Mouse (Mus musculus) midbrain, embryonic 10.5 days (tissue): ENCODE data around the gene Steap3. TPM values are rescaled to one million over a fixed set of nuclear protein-coding genes. Genes with fewer than 3 reads are reported as not detected.

Experiments used
- DNase-seq: peaks from one replicate; pipeline ENCODE4 v3.0.0-alpha.2; 2017; ENCODE audit warnings: low spot score
- H3K27ac ChIP-seq: fragments of 300-500 bp; sonication (generic); replicated peaks from 2 replicates; pipeline ENCODE4 v1.5.1; 2016; ENCODE audit warnings: mild to moderate bottlenecking
- H3K27me3 ChIP-seq: fragments of 300-500 bp; sonication (generic); 2 replicates; pipeline ENCODE4 v1.6.1; 2016; ENCODE audit warnings: low read depth, mild to moderate bottlenecking; ENCODE audit not compliant: poor library complexity, severe bottlenecking
- H3K36me3 ChIP-seq: fragments of 300-500 bp; sonication (generic); 2 replicates; pipeline ENCODE4 v1.6.1; 2016; ENCODE audit warnings: mild to moderate bottlenecking, moderate library complexity
- H3K4me1 ChIP-seq: fragments of 300-500 bp; sonication (generic); 2 replicates; pipeline ENCODE4 v1.6.1; 2016
- H3K4me3 ChIP-seq: fragments of 300-500 bp; sonication (generic); 2 replicates; pipeline ENCODE4 v1.5.1; 2016; ENCODE audit warnings: mild to moderate bottlenecking, moderate library complexity
- H3K9me3 ChIP-seq: fragments of 300-500 bp; sonication (generic); replicated peaks from 2 replicates; pipeline ENCODE4 v1.6.1; 2016; ENCODE audit warnings: mild to moderate bottlenecking
- WGBS: fragments of 180-500 bp; shearing (Covaris S2); methylation state at CpG from one replicate; pipeline ENCODE4 v1.1.7; 2016; 5-methylcytosine and 5-hydroxymethylcytosine counted together
- polyA plus RNA-seq: library from polyadenylated mRNA; unstranded; fragments of >200 nt; fragmentation: Nextera tagmentation; extraction: Ambion mirVana; gene quantifications from 2 replicates; pipeline ENCODE4 v1.2.1, GENCODE M21; 2016

Steap3 gene
- polyA plus RNA-seq, 1 experiment from 2014 or later, result 3.5 TPM

DNA sequence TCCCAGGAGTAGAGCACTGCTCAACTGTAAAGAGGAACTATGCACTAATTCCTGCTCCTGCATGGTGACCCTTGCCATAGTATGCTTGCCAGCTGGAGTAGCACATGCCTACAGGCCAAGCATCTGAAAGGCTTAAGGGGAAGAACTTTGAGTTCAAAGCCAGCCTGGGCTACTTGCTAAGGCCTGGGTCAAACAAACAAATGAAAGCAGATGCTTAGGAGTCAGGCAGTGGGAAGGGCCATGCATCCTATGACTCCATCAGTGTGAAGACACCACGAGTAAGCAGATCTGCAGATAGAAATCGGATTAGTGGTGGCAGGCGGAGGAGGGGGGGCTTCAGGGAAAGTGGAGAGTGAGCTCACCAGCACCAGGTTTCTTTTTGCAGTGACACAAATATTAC is 25.2 kb downstream of the Steap3 start:
- Histone ChIP-seq H3K9me3 (no peaks in the 10 kb centered on the region), H3K4me1 (0 out of 2 replicates have a peak, but pooled peaks cover 2% of the 10 kb centered on the region), H3K4me3 (no peak overlapping the region), H3K27me3 (no peaks in the 10 kb centered on the region), H3K27ac (no peak overlapping the region), H3K36me3 (no peaks in the 10 kb centered on the region)
- no peak for DNase-seq
- 68% methylated on average over 3 of the region's 3 CpGs for WGBS

GRCm38 (mm10) chr1:120246946-120247345 is 25.6 kb downstream of the Steap3 start:
- H3K4me3 ChIP-seq, result no peak overlapping the region
- WGBS, result 95% methylated on average over 8 of the region's 8 CpGs
- no peak for DNase-seq
- H3K36me3 ChIP-seq, result no peaks in the 10 kb centered on the region
- no peaks in the 10 kb centered on the region for H3K9me3 ChIP-seq
- H3K4me1 ChIP-seq, result 0 out of 2 replicates have a peak, but pooled peaks cover 2% of the 10 kb centered on the region
- H3K27ac ChIP-seq, result no peak overlapping the region
- no peaks in the 10 kb centered on the region for H3K27me3 ChIP-seq

DNA sequence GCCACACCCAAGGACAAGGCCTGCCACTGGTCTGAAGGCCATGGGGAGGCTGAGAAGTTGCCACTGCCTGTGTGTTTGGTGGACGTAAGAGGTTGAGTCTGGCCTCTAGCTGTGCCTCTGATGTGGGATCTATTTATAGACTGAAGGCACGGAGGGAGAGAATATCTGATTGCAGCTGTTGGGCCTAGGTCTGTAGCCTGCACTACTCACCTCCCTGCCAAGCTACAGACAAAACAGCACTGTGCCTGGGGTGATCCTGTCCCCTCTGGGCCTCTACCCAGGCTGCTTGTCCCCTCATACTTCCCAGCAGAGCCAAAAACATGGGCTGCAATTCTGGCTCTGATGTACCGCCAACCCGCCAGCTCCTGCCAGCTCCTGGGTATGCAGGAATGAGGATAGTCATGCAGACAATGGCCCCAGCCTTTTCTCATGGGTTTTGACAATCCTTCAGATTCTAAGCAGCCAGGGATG is 26.8 kb downstream of the Steap3 start:
- Histone ChIP-seq H3K27me3 (no peaks in the 10 kb centered on the region), H3K27ac (no peak overlapping the region), H3K4me3 (no peak overlapping the region), H3K9me3 (no peaks in the 10 kb centered on the region), H3K4me1 (0 out of 2 replicates have a peak, but pooled peaks cover 2% of the 10 kb centered on the region), H3K36me3 (no peaks in the 10 kb centered on the region)
- WGBS, result 82% methylated on average over 4 of the region's 4 CpGs
- no peak for DNase-seq

- Histone ChIP-seq H3K4me1 (0 out of 2 replicates have a peak, but pooled peaks cover 2% of the 10 kb centered on the region), H3K4me3 (no peak overlapping the region), H3K27me3 (no peaks in the 10 kb centered on the region), H3K36me3 (no peaks in the 10 kb centered on the region), H3K27ac (no peak overlapping the region), H3K9me3 (no peaks in the 10 kb centered on the region)
- WGBS, result 89% methylated on average over 11 of the region's 11 CpGs
- DNase-seq, result no peak
Observed at GRCm38 (mm10) chr1:120244646-120245045, 27.9 kb downstream of the Steap3 start.

DNA sequence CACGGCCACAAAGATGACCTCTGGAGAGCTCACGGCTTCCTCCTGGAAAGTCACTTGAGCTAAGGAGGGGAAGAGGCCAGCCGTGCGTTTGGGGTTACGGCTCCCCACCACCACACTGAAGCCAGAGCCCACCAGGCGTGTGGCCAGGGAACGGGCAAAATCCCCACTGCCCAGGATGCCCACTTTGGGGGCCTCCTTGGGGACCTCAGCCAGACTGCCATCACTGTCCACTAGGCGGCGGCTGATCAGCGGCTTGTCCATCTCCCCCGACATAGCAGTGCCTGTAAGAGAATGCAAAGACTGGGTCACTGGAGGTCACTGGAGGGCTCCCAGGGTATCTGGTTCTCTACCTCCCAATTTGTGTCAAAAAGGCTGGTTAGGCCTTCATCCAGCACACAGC is 28.5 kb downstream of the Steap3 start:
- Histone ChIP-seq H3K9me3 (no peaks in the 10 kb centered on the region), H3K27ac (no peak overlapping the region), H3K4me3 (no peak overlapping the region), H3K36me3 (no peaks in the 10 kb centered on the region), H3K27me3 (no peaks in the 10 kb centered on the region), H3K4me1 (0 out of 2 replicates have a peak, but pooled peaks cover 2% of the 10 kb centered on the region)
- 75% methylated on average over 11 of the region's 11 CpGs for WGBS
- no peak for DNase-seq

- no peaks in the 10 kb centered on the region for H3K4me1 ChIP-seq
- no peak overlapping the region for H3K4me3 ChIP-seq
- no peaks in the 10 kb centered on the region for H3K36me3 ChIP-seq
- H3K27ac ChIP-seq, result no peak overlapping the region
- H3K27me3 ChIP-seq, result no peaks in the 10 kb centered on the region
- no peaks in the 10 kb centered on the region for H3K9me3 ChIP-seq
- WGBS, result 87% methylated on average over 1 of the region's 1 CpGs
- no peak for DNase-seq
Observed at GRCm38 (mm10) chr1:120237068-120237467, 35.4 kb downstream of the Steap3 start.

- Histone ChIP-seq H3K4me1 (no peaks in the 10 kb centered on the region), H3K4me3 (no peak overlapping the region), H3K27ac (no peak overlapping the region), H3K9me3 (no peaks in the 10 kb centered on the region), H3K27me3 (no peaks in the 10 kb centered on the region), H3K36me3 (no peaks in the 10 kb centered on the region)
- DNase-seq, result no peak
- 91% methylated on average over 14 of the region's 14 CpGs for WGBS
Observed at GRCm38 (mm10) chr1:120236424-120236823, 36.1 kb downstream of the Steap3 start.

GRCm38 (mm10) chr1:120235631-120236215 is 36.8 kb downstream of the Steap3 start:
- no peak for DNase-seq
- WGBS, result 93% methylated on average over 6 of the region's 6 CpGs
- Histone ChIP-seq H3K4me3 (no peak overlapping the region), H3K4me1 (no peaks in the 10 kb centered on the region), H3K36me3 (no peaks in the 10 kb centered on the region), H3K27me3 (no peaks in the 10 kb centered on the region), H3K27ac (no peak overlapping the region), H3K9me3 (no peaks in the 10 kb centered on the region)

- no peaks in the 10 kb centered on the region for H3K27me3 ChIP-seq
- H3K9me3 ChIP-seq, result no peaks in the 10 kb centered on the region
- no peak for DNase-seq
Observed at GRCm38 (mm10) chr1:120232170-120232569, 40.3 kb downstream of the Steap3 start.

DNA sequence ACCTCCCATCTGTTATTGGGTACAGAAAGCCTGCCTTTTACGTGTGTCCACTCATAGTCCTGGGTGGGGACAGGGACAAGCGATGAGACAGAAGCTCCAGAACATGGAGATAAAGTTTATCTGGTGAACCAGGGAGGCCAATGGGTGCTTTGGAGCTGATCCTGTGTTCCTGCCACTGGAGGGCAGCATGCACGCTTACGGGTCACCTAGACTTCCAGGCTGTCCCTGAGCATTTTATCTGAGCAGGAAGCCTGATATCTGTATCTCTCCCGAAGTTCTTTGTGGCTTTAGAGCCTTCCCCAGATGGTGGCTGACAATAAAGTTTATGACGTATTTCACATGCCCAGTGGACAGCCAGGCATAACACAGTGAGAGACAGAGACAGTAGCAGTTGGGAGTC is 41.2 kb downstream of the Steap3 start:
- no peaks in the 10 kb centered on the region for H3K36me3 ChIP-seq
- H3K4me1 ChIP-seq, result no peaks in the 10 kb centered on the region
- H3K4me3 ChIP-seq, result no peak overlapping the region
- DNase-seq, result peak; percentile 42
- H3K9me3 ChIP-seq, result no peaks in the 10 kb centered on the region
- no peak overlapping the region for H3K27ac ChIP-seq
- 49% methylated on average over 6 of the region's 6 CpGs for WGBS
- no peaks in the 10 kb centered on the region for H3K27me3 ChIP-seq

More at GRCm38 (mm10) chr1:120232170-120232569, 40.3 kb downstream of the Steap3 start:
- WGBS, result 77% methylated on average over 6 of the region's 6 CpGs
- Histone ChIP-seq H3K36me3 (no peaks in the 10 kb centered on the region), H3K27ac (no peak overlapping the region), H3K4me1 (no peaks in the 10 kb centered on the region), H3K4me3 (no peak overlapping the region)

DNA sequence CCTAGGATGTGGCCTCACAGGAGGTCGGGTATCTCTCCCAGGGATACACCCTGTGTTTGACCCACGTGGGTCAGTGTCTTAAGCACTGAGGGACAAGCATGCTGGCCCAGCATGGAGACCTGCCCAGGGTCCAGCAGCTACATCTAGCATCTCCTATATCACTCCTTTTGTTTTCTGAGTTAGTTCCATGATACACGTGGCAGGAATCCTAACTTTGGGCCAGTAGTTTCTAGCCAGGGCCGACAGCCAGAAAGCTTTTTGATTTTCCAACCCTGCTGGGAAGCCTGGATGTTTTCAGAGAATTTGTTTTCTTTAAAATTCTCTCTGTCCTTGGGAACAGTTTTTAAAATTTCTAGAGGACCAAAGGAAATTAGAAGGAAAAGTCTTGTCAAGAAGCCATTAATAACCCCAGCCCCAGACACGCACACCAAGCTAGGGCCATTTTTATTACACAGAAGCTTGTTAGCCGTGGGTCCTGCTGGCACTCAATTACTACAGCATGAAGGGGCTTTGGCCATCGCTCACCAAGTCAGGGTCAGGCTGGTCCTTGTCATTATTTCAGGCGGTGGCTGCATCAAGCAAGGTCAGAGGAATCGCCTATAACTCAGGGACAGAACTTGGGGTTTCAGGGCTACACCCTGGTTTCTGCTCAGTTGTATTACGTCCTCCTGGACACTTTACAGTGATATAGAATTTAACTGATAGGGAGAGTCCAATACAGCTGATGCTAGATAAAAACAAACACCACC is 42.6 kb downstream of the Steap3 start:
- no peaks in the 10 kb centered on the region for H3K27me3 ChIP-seq
- 87% methylated on average over 10 of the region's 10 CpGs for WGBS
- H3K4me1 ChIP-seq, result no peaks in the 10 kb centered on the region
- no peak overlapping the region for H3K27ac ChIP-seq
- H3K36me3 ChIP-seq, result no peaks in the 10 kb centered on the region
- no peaks in the 10 kb centered on the region for H3K9me3 ChIP-seq
- DNase-seq, result no peak
- H3K4me3 ChIP-seq, result no peak overlapping the region

DNA sequence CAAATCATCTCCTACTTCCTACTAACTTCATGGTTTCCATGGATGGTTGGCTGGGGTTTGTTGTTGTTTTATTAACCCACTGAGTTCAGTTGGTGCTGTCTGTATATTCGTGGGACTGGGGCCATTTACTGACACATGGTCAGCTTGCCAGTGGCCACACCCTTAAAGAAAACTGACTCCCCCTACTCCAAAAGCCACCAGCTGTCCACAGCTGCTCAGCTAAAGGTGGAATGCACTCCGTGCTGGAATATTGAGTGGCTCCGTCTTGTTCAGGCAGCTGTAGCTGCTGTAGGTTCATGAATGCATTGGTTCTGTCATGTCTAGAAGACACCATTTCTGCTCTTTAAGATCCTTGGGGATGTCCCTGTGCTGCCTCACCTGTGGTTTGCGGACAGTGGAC is 48.9 kb downstream of the Steap3 start:
- WGBS, result 88% methylated on average over 4 of the region's 4 CpGs
- no peak for DNase-seq

GRCm38 (mm10) chr1:120221285-120221684 is 51.2 kb downstream of the Steap3 start:
- Histone ChIP-seq H3K9me3 (no peaks in the 10 kb centered on the region), H3K27ac (no peak overlapping the region), H3K4me3 (no peak overlapping the region), H3K4me1 (no peaks in the 10 kb centered on the region), H3K27me3 (no peaks in the 10 kb centered on the region), H3K36me3 (no peaks in the 10 kb centered on the region)
- no peak for DNase-seq
- WGBS, result 53% methylated on average over 2 of the region's 2 CpGs

More for the DNA sequence above, 48.9 kb downstream of the Steap3 start:
- H3K27ac ChIP-seq, result no peak overlapping the region
- no peaks in the 10 kb centered on the region for H3K27me3 ChIP-seq
- no peaks in the 10 kb centered on the region for H3K36me3 ChIP-seq
- no peaks in the 10 kb centered on the region for H3K9me3 ChIP-seq
- no peak overlapping the region for H3K4me3 ChIP-seq
- no peaks in the 10 kb centered on the region for H3K4me1 ChIP-seq
